Mouse (Mus musculus): ENCODE measurements around the gene Capn12. TPM values are rescaled to one million over a fixed set of nuclear protein-coding genes. Genes with fewer than 3 reads are reported as not detected.
A peak's percentile ranks its signal among the peaks of the same experiment; 100 is the strongest.
"Not testable (repeated sequence)": the region's sequence is repeated elsewhere in the genome, so short reads cannot be mapped to it uniquely, and the experiment has no call there.

The Capn12 gene
- total RNA-seq, 1 experiment from 2014 or later = not detected

DNA sequence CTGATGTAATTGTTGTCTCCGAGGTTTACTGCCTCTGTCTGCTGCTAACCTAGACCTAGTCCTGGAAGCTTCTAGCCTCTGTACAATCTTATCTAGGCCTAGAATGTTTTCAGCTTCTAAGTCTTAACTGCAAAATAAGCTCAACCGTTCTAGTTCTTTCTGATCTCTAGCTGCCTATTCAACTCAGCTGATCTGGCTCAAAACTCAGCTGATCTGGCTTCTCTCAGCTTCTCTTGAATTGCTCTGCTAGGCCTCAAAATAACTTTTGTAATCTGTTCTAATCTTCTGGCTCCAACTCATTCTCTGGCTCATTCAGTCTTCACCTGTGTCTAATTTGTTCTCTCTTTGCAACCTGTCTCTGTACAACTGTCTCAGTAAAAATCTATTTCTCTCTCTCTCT, 6.7 kb upstream of the Capn12 start:
- ATAC-seq (replicated peaks; ENCODE audit: insufficient number of reproducible peaks, low FRiP score, low TSS enrichment, poor library complexity, severe bottlenecking) = no peak

DNA sequence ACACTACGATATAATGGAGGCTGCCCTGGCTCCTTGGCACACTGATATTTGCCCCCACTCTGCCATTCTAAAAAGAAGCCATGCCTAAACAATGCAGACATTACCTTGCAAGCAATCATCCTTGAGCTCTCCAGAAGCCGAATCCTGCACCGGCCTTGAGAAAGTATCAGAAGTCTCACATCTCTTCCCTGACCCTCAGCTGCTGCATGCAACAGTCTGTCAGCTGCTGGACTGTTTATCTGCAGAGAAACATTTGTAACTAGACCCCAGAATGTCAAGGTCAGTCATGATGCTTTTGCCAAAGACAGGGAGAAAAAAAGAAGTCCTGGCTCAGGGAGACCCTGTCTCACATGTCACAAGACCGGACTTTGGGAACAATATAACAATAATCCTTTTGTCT, 5.1 kb upstream of the Capn12 start:
- ATAC-seq (replicated peaks; ENCODE audit: insufficient number of reproducible peaks, low FRiP score, low TSS enrichment, poor library complexity, severe bottlenecking) = no peak

DNA sequence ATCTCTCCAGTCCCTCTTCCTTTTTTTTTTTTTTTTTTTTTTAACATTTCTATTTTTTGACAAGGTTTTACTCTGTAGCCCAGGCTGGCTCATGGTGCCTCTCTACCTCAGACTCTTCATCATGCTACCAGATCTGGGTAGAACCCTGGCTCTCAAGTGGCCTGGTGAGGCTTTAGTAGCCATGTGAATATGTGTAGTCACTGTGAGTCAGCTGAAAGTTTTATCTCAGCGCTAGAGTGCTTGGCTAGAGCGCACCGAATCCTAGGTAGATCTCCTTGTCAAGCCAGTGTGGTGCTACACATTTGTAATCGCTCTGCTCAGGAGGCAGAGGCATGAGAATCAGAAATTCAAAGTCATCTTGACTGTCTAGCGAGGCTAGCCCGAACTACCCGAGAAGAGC, 4.1 kb upstream of the Capn12 start:
- ATAC-seq (replicated peaks; ENCODE audit: insufficient number of reproducible peaks, low FRiP score, low TSS enrichment, poor library complexity, severe bottlenecking) = no peak

DNA sequence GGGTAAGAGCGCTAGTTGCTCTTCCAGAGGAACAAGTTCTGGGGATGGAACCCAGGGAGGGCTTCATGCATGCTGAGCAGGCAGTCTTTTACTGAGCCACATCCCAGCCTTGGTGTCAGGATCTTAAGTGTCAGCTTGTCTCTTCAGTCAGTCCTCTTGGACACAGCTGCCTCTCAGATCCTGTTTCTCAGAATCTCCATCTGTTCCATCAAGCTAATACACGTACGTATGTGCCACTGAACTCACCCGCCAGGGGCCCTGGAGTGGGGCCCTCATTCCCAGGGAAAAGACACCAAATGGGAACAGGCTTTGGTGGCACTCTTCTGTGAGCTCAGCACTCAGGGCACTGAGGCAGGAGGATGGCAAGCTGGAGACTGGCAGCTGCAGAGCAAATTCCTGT, 3.4 kb upstream of the Capn12 start:
- no peak for ATAC-seq (replicated peaks; ENCODE audit: insufficient number of reproducible peaks, low FRiP score, low TSS enrichment, poor library complexity, severe bottlenecking)

DNA sequence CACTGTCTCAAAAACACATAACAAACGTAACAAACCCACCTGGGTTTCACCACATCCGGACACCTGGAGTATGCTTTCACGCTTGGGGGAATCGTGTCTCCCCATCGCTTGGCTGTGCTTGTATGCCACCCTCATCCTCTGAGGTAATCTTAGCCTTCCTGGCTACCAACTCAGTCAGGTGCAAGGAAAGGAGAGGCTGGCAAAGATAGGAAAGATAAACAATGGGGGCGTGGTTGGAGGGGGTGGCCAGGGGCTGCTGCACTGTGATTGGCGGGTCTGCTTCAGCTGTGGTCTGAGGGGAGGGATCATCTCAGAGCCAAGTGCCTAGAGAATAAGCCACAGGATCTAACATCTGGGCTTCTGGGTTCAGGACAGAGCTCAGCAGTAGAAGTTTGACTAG, 1.6 kb upstream of the Capn12 start:
- 0 out of 2 replicates have a peak, but pooled peaks have one; percentile 20 for ATAC-seq (replicated peaks; ENCODE audit: insufficient number of reproducible peaks, low FRiP score, low TSS enrichment, poor library complexity, severe bottlenecking)

DNA sequence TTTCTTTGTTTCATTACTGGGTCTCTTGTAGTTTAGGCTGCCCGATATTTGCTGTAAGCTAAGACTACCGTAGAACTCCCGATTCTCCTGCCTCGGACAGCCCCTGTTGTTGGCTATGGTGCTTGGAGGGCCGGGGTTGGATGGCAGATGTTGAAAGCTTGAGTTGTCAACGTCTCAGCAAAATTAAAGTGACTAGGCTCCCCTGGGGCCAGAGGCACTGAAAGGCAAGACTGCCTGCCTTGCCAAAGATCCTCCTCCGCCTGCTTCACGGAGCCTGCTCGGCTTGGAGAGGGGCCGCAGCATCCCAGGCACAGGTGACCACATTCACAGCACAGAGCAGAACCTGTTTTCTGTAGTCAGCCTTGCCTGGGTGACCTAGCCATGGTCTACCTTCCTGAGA, 668 bp upstream of the Capn12 start:
- no peak for ATAC-seq (replicated peaks; ENCODE audit: insufficient number of reproducible peaks, low FRiP score, low TSS enrichment, poor library complexity, severe bottlenecking)

DNA sequence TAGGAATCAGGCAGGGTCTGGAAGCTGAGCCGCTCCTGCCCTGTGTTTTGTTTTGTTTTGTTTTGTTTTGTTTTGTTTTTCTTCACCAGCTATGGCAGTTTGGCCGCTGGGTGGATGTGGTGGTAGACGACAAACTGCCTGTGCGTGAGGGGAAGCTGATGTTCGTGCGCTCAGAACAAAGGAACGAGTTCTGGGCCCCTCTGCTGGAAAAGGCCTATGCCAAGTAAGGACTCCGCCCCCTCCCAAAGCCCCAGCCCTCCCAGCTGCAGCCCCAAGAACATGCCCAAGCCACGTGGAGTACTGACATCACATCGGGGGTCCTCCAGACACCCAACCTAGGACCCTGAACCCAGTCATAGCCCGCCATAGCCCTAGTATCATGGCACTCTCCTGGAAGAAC, 1.8 kb downstream of the Capn12 start:
- ATAC-seq (replicated peaks; ENCODE audit: insufficient number of reproducible peaks, low FRiP score, low TSS enrichment, poor library complexity, severe bottlenecking) = no peak

DNA sequence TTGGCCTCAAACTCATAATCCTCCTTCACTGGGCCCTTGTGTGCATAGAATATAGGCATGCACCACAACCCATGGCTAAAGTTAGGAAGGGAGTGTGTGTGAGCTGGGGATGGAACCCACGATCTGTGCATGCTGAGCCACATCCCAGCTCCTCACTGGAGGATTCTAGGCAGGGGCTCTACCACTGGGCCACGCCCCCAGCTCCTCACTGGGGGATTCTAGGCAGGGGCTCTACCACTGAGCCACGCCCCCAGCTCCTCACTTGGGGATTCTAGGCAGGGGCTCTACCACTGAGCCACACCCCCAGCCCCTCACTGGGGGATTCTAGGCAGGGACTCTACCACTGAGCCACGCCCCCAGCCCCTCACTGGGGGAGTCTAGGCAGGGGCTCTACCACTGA, 2.5 kb downstream of the Capn12 start:
- ATAC-seq (replicated peaks; ENCODE audit: insufficient number of reproducible peaks, low FRiP score, low TSS enrichment, poor library complexity, severe bottlenecking) = not testable (repeated sequence)

DNA sequence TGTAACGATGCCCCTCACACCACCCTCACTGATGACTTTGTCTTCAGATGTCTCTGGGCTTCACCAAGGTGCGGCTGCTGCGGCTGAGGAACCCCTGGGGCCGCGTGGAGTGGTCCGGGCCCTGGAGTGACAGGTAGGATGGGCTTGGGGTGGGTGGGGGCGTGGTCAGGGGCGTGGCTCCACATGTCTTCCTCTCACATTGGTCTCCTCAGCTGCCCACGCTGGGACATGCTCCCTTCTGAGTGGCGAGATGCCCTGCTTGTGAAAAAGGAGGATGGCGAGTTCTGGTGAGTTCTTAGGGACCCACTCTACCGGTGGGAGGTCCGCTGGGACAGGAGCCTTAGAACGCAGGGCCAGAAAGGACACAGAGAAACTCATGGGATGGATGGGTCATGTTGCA, 5.3 kb downstream of the Capn12 start:
- ATAC-seq (replicated peaks; ENCODE audit: insufficient number of reproducible peaks, low FRiP score, low TSS enrichment, poor library complexity, severe bottlenecking) = no peak

DNA sequence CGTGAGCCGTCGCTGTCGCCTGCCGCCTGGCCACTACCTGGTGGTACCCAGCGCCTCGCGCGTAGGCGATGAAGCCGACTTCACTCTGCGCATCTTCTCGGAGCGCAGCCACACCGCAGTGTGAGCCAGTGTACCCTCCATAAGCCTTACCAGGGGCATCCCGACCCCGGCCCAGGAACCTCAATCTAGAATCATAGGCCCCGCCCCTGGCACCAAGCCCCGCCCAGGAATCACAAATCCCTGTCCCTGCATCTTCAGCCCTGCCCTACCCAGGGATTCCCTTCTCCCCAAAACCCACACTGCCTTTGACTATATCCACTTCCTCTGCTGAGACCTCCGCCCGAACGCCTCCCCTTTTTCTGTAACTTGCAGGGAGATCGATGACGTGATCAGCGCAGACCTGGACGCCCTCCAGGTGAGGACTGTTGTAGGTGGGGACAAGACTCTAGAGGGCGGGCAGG, 7.5 kb downstream of the Capn12 start:
- ATAC-seq (replicated peaks; ENCODE audit: insufficient number of reproducible peaks, low FRiP score, low TSS enrichment, poor library complexity, severe bottlenecking) = no peak

DNA sequence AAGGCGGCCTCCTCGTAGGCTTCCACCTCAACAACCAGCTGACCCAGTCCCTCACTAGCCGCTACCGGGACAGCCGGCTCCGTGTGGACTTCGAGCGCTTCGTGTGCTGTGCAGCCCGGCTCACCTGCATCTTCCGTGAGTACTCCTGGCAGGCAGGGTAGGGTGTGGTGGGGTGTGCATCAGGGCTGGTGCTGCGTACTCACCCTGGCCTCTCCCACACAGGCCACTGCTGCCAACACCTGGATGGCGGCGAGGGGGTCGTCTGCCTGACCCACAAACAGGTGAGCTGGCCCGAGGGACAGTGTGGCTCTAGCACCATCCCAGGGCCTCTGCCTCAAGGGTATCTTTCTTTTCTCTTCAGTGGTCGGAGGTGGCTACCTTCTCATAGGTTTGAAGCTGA, 11.4 kb downstream of the Capn12 start:
- ATAC-seq (replicated peaks; ENCODE audit: insufficient number of reproducible peaks, low FRiP score, low TSS enrichment, poor library complexity, severe bottlenecking) = no peak

DNA sequence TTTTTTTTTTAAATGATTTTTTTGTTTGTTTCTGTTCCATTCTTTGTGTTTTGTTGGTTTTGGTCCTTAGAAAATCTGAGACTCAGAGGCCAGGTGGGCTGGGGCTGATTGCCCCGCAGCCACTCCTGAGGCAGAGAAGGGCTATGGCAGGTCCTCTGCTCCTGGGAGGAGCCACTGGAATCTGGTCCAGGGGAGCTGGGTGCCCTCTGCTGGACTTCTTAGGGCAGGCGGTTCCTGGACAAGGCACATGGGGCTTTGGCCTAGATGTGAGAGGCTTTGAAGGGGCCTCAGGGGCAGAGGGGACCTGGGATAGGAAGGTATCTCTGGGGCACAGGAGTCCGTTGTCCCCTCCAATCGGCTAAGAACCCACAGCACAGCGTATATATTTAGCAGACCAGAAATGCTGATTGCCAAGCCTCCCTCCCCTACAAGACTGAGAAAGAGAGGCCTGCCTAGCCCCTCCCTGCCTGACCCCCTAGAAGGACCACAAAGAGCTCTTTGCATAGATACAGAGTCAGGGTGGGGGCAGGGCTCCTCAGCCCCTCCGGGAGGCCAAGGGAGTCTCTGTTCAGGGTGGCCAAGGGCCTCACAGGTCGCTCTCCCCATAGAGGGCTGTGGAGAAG, 12.5 kb downstream of the Capn12 start:
- ATAC-seq (replicated peaks; ENCODE audit: insufficient number of reproducible peaks, low FRiP score, low TSS enrichment, poor library complexity, severe bottlenecking) = no peak

DNA sequence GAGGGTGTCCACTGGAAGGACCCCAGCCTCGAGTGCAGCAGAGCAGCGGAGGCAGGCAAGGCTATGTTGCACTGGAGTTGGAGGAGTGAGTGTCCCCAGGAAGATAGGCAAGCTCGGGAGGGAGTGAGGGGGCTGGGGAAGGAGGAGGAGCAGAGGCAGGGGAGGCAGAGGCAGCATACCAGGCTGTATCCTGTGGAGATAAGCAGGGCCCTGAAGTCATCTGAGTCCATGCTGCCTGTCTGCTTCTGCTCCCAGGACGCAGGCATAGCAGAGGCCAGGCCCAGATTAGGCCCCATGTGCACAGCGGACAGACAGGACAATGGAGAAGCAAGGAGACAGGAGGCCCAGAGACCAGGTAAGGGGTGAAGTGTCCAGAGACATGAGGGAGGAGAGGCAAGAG, 13.7 kb downstream of the Capn12 start:
- no peak for ATAC-seq (replicated peaks; ENCODE audit: insufficient number of reproducible peaks, low FRiP score, low TSS enrichment, poor library complexity, severe bottlenecking)

DNA sequence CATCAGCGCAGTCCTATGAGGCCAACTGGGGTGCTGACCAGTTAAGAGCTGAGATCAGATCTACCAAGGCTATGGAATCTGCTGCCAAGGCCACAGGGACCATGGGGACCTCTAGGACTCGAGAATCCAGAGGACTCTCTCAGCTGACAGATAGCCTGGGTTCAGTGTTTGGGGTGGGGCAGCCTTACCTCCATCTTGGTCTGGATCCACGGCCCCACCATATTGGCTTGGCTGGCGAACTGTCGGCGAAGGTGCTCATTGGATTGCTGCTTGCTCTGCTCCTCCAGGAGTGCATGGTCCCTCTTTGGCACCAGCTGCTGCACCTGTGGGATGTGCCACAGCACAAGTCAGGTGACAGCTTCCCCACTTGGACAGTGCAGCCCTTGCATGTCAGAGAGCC, 16.4 kb downstream of the Capn12 start:
- no peak for ATAC-seq (replicated peaks; ENCODE audit: insufficient number of reproducible peaks, low FRiP score, low TSS enrichment, poor library complexity, severe bottlenecking)

DNA sequence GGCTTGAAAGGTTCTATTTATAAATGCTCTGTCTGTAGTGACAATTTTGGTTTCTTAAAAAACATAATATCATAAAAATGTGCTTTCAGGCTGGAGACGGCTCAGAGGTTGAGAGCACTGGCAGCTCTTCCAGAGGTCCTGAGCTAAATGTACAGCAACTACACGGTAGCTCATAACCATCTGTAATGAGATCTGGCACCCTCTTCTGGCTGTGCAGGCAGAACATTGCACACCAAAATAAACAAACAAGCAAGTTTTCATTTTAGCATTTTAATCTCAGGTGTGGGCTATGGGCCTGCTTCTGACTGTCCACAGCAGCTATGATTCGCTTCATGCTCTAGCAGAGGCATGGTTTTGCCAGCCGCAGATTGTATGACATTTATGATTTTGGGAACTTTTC, 18.8 kb downstream of the Capn12 start:
- no peak for ATAC-seq (replicated peaks; ENCODE audit: insufficient number of reproducible peaks, low FRiP score, low TSS enrichment, poor library complexity, severe bottlenecking)

DNA sequence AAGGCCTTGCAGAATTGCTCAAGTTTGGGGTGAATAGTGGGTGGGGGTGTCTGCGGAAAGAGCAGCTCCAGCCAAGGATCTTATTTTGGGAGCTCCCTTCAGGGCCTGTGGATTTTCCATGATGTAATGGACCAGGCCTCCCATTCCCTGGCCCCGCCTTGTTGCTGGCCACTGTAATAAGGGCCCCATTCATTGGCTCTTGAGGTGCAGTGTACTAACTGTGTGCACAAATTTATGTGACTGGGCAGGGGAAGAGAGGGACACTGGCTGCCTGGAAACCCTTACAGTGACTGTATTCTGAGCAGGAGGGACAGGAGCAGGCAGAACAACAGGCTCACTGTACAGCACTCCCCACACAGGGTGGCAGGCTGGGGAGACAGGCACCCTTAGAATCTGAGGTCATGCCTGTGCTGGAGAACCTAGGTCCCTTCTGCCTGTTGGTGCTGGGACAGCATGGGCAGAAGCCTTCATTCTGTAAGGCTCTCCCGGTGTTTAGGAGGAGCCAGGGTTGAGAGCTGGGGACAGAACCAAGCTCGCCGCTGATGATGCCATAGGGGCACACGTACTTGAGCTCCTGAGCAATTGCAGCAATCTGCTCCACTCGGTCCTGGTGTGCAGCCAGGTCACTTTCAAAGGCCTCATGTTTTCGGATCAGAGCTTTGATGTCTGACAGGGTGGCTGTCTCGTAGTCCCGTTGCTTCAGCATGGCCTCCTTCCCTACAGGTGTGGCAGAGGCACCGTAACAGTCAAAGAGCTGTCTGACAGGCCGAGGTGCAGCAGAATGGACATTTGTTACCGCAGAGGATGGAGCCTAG, 20.3 kb downstream of the Capn12 start:
- ATAC-seq (replicated peaks; ENCODE audit: insufficient number of reproducible peaks, low FRiP score, low TSS enrichment, poor library complexity, severe bottlenecking) = no peak

DNA sequence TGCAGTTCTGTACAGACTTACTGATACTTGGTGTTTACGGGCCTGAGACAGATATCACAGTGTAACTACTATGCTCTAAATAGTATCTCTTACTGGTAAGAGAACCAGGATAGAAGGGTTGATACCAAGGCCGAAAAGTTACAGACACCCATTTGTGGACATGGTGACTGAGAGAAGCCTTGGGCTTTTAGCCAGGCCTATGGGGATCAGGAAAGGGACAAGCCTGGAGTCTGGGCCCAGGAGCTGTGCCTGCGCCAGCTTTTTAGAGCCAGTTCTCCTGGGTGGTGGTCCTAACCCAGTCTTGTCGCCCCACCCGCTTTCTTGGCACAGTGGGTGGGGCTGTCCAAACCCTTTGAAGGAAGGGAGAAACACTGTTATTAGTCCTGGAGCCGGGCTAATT, 21.0 kb downstream of the Capn12 start:
- no peak for ATAC-seq (replicated peaks; ENCODE audit: insufficient number of reproducible peaks, low FRiP score, low TSS enrichment, poor library complexity, severe bottlenecking)

DNA sequence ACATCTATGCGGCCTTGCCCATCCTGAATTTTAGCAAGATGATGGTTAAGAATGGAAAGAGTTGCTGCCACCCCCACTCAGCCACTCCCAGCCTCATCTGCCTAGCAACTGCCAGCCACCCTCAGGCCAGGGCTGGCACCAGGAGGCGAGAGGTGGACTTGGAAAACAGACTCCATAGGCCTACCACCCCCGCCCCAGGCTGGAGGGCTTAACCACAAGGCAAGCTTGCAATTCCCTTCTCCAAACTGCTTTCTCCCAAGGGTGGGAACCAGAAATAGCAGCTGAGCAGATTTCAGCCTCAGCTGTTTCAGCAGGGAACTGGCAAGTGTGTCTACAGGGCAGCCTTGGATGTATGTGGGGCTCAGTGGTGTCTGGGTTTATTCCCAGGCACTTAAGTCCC, 21.6 kb downstream of the Capn12 start:
- no peak for ATAC-seq (replicated peaks; ENCODE audit: insufficient number of reproducible peaks, low FRiP score, low TSS enrichment, poor library complexity, severe bottlenecking)

DNA sequence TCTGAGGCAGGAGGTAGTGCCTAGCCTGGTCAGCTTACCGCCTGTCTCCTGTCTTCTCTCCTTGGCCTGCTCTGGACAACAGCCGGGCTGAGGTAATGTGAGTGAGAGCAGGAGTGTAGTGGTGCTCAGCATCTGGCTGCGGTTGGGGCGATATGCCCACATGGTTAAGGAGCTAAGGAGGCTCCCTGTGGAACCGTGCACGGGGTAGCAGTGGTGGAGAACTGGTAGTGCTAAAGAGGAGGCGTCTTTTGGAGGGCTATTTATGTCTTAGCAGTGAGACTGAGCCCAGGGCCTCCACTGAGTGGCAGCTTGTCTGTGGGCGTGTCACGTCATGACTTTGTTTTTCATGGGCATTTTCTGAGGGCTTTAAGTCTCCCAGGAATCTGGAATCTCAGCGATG, 22.6 kb downstream of the Capn12 start:
- no peak for ATAC-seq (replicated peaks; ENCODE audit: insufficient number of reproducible peaks, low FRiP score, low TSS enrichment, poor library complexity, severe bottlenecking)

DNA sequence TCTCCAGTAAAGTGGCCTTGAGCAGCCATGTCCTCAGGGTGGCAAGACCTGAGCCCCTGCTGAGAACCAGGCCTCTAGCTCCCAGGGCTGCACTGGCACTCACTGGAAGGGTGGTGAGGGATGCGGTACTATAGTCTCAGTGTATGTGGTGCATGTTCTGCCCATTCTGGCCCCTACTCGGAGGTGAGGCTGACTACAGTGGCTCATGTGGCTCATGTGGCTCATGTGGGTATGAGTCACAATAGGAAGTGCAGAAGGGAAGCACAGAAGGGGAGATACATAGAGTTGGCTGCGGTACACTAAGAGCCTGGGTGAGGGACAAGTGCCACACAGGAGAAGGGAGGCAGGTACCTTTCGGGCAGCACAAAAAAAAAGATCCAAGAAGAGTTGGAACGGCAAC, 26.0 kb downstream of the Capn12 start:
- ATAC-seq (replicated peaks; ENCODE audit: insufficient number of reproducible peaks, low FRiP score, low TSS enrichment, poor library complexity, severe bottlenecking) = no peak
